Mouse (Mus musculus) lung, postnatal 0 days (tissue): ENCODE results near the gene Foxred1.

Experiments
- CTCF ChIP-seq: IDR thresholded peaks from 2 replicates; pipeline ENCODE4 v1.5.1; 2016; ENCODE audit warnings: antibody characterized with exemption, mild to moderate bottlenecking
- EP300 ChIP-seq: IDR thresholded peaks from 2 replicates; pipeline ENCODE4 v1.6.1; 2016; ENCODE audit warnings: antibody characterized with exemption, mild to moderate bottlenecking, control low read depth

GRCm38 (mm10) chr9:35186430-35186829, 24.4 kb downstream of the Foxred1 start:
- no peak for TF ChIP-seq CTCF
- no peak for TF ChIP-seq EP300
